Mouse (Mus musculus) frontal cortex, adult (tissue): ENCODE data around the gene Il12b.

Experiments
- ATAC-seq: cut with Nextera tagmentation; 2 replicates; pipeline ENCODE4 v1.9.2; 2017; ENCODE audit warnings: mild to moderate bottlenecking, moderate library complexity, mixed read lengths; ENCODE audit not compliant: low TSS enrichment

The Il12b gene

GRCm38 (mm10) chr11:44399763-44400162, at the start of gene Il12b:
Il12b (plus strand) TSS chr11:44400063.
- ATAC-seq, result peak; percentile 85

GRCm38 (mm10) chr11:44354860-44355470, 44.9 kb upstream of the Il12b start:
- ATAC-seq, result peak; percentile 27; the same call in 1 of the 2 replicates

DNA sequence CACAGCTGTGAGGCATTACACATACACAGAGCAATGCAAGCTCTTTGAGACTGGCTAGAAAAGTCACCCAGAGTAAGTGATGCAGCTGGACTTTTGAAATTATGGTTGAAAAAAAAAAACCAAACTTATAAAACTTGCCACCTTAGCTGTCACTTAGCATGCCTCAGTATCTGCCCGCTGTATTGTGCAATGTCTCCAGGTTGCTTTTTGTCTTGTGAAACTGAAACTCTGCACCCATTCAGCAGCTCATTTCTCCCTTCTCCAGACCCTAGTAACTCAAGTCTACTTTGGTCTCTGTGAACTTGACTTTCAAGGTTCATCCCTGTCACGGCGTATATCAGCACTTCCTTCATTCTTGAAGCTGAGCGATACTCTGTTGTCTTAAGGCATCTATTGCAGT, 43.7 kb upstream of the Il12b start:
- no peak for ATAC-seq

GRCm38 (mm10) chr11:44364536-44364935, 35.3 kb upstream of the Il12b start:
- no peak for ATAC-seq

GRCm38 (mm10) chr11:44367711-44368110, 32.2 kb upstream of the Il12b start:
- no peak for ATAC-seq

- no peak for ATAC-seq
Measured at GRCm38 (mm10) chr11:44372856-44373255, 27.0 kb upstream of the Il12b start.

GRCm38 (mm10) chr11:44377879-44378278, 22.0 kb upstream of the Il12b start:
- ATAC-seq, result no peak

- no peak for ATAC-seq
Measured at GRCm38 (mm10) chr11:44380432-44381051, 19.3 kb upstream of the Il12b start.

DNA sequence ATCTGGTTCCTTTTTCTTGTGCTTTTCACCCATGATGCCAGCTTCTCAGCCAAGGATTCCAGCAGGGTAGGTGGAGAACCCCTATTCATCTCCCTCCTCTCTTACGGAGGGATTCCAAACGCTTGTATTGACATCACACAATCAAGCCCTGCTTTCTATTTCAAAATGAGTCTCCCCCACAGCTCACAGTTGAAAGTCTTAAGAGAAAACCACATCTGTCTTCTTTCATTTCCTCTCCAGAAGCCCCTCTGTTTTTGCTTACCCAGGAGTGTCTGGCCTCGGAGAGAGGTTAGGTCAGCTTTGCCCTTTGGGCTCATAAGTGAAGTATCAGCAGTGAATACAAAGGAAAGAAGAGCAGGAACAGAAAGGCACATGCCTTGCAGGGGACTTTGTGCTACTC, 17.7 kb upstream of the Il12b start:
- ATAC-seq, result no peak

DNA sequence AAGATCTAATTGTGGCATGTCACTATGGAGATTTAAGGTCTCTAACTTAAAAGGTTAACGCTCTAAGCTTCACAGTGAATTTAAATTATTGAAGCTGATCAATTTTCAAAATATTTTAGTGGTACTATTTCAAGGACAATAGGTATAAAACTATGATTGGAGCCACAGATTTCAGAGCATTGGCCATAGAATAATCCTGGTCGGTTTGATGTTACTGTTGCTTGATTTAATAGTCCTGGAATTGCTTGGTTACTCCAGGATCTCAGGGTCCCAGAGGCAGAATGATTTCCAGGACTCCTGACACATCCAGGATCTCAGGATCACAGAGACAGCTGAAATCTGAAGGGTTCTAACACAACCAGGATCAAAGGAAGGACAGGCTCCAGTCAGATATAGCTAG, 12.8 kb upstream of the Il12b start:
- peak; percentile 55; the same call in 1 of the 2 replicates for ATAC-seq

GRCm38 (mm10) chr11:44389993-44390701, 9.7 kb upstream of the Il12b start:
- no peak for ATAC-seq

DNA sequence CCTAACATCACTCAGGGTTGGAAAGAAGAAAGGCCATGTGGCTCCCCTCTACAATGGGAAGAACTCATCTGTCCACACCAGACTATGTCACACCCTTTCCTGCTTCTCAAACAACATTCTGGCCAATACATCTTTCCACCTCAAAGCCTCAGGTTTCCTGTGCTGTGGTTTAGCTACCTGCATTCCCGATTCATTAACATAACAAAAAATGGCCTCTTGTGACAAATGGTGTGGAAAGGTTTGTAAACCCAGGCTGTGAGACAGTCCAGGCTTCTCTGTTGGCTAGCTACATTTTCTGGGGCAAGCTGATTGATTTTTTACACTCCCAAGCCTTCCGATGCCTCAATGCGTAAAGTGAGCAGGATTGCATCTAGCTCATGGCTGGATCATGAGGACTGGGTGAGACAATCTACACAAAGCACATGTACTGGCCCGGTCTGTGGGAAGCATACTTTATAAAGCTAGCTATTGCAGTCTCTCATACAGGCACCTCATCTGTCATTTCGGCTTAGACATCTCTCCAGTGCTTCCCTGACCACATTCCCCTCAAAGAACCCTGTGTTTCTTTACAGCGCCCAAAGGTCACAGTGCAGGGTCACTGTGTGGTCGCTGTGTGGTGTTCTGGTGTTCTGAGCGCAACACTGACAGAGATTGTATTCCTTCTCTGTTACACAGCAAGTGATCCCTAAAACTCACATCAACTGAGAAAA, 6.6 kb upstream of the Il12b start:
- ATAC-seq, result no peak

DNA sequence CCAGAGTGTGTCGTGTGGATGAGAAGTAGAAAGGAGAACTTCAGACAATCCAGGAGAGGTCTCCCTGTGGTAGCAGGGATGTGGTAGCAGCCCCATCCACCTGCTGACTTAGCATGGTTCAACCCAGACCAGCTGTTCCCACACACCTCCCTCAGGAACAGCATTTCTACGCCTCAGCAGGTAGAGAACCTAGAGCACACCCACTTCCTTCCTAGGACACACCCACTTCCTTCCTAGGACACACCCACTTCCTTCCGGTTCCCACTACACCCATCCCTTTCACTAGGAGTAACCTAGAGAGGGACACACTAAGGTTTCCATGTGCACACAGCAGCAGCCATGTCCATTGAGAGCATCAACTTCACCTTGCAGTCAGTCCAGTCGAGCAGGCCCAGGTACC, 4.5 kb upstream of the Il12b start:
- no peak for ATAC-seq

DNA sequence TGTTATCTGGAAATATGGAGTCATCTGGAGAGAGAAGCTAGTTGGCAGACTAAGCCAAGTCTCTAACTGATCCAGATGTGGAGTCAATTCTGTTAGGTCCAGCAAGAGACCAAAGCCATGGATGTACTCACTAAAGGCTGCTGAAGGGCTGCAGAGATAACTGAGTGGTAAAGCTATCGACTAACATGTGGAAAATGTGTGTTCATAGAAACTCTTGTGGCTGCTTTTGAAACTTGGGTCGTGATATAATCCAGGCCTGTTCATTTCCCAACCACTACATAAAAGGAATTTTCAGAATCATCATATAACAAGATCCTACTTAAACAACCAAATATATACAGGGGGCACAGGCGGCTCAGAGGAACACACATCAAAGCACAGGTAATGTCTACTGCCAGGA, 2.3 kb upstream of the Il12b start:
- ATAC-seq, result no peak

DNA sequence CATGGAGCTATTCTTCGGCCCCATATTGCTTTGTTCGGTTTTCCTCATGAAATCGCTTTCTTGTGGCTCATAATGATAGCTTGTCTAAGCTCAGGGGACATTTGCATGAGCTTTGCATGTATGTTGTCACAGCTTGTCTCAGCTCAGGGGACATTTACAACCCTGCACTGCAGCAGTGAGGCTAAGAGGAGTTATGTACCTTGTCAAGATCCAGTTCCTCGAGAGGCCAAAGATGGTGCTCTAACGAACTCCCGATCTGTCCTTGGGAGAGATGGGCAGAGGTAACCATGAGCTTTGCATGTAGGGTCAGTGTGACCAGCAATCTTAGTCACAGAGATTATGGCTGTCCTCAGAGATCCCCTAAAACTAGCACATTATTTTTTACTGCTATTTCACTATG, 1.5 kb upstream of the Il12b start:
- no peak for ATAC-seq

- peak; percentile 87 for ATAC-seq
Measured at GRCm38 (mm10) chr11:44398782-44399225, 1.1 kb upstream of the Il12b start.

DNA sequence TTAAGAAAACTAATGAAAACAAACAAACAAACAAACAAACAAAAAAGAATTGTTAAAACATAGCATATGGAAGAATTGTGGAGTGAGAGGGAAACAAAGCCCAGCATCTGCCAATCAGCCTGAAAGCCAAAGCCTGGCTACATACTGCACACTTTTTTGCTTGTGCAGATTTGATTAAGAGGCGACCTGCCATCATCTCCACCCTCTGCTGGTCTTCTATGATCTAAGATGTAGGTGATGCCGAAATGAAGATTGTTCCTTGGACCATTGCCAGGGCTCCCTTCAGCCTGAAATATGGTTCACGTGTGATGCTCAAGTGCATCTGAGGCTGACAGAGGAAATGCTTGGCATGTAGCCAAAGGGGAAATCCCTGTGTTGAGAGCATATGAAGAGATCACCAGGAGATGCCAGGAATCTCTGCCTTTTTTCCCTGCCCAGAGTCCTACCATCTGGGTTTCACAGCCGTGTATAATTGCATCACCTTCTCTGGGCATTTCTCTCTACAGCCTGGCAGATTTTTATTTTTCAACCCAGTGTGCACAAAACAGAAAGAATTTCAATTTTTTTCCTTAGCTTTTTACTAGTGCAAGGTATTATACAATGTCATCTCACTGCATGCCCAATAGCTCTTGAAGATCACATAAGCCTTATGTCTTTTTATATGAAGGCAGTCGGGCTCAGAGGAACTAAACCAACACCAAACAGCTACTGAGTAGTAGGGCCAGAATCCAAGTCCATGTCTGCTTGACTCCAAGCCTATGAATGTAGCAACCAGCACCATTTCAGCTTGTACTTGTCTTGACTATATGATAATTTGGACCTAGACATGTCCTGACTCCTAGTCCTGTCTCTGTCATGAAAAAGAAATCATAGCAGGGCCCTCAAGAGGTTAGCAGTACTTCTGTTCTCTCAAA, 2.0 kb downstream of the Il12b start:
- peak; percentile 36 for ATAC-seq

GRCm38 (mm10) chr11:44405113-44405512, 5.2 kb downstream of the Il12b start:
- ATAC-seq, result no peak

- no peak for ATAC-seq
Measured at GRCm38 (mm10) chr11:44405961-44406360, 6.1 kb downstream of the Il12b start.

DNA sequence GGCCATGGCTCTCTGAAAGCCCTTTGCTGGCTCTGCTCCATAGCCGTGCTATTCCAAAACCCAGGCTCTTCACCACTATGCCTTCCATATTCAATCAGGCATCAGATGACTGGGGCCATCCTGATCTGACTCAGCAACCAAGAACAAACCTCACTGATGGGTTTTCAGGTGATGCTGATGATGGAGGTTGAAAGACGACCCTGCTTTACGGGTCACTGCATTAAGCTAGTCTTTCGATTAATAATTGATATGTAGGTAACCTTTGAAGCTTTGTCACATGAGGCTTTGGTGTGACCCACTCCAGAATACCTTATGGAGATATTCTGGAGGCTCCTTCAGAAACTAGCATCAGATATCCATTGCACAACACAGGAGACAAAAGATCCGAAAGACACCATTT, 6.6 kb downstream of the Il12b start:
- no peak for ATAC-seq

GRCm38 (mm10) chr11:44408626-44409025, 8.8 kb downstream of the Il12b start:
- no peak for ATAC-seq
